Mouse (Mus musculus) ES-Bruce4 (cell line): Measurements from ENCODE around the gene Cel.

Source experiments
- CTCF ChIP-seq: IDR thresholded peaks from one replicate; pipeline ENCODE4 v1.8.1; 2011; ENCODE audit warnings: low read depth, low read length
- EP300 ChIP-seq: IDR thresholded peaks from 2 replicates; pipeline ENCODE4 v1.6.1; 2011; ENCODE audit warnings: low read depth, low read length; ENCODE audit not compliant: insufficient read depth
- POLR2A ChIP-seq: IDR thresholded peaks from one replicate; pipeline ENCODE4 v1.8.1; 2011; ENCODE audit warnings: low read length; ENCODE audit not compliant: insufficient read depth

DNA sequence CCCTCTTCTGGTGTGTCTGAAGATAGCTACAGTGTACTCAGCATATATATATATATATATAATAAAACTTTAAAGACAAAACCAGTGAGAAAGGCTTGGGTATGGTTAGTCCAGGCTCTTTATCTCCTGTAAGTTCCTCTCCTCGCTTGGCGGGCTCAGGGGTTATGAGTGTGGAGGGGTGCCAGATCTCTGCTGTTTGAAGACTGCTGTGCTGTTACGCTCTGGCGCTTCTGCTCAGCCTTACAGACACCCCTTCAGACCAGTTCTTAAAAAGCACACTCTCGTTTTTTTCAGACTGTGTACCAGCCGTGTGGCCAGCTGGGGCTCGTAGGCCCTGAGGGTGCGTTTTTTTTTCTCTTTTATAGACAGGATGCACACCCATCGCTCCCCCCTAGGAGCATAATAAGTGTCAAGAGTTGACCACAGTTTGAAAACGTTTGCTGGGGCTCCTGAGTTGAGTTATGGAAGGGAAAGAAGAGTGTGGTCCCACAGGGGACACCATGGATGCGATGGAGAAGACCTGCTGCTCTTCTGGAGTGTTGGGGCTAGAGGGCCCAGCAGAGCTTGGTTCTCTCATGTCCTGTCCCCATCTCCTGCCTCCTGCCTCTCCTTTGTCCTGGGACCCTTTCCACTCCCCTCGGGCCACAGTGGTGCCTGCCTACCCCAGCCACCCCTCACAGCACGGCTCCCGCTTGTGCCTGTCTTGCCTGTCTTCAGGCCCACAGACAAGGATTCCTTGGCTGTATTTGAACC is 42.8 kb upstream of the Cel start:
- TF ChIP-seq CTCF: no peak
- TF ChIP-seq EP300: no peak
- no peak for TF ChIP-seq POLR2A
